Mouse (Mus musculus) forebrain, embryonic 10.5 days (tissue): ENCODE results near the gene Rgp1. TPM values are rescaled to one million over a fixed set of nuclear protein-coding genes. Genes with fewer than 3 reads are reported as not detected.
A peak's percentile ranks its signal among the peaks of the same experiment; 100 is the strongest.

Source experiments
- DNase-seq: peaks from one replicate; pipeline ENCODE4 v3.0.0-alpha.2; 2017; ENCODE audit warnings: low spot score; ENCODE audit errors: extremely low spot score
- H3K27ac ChIP-seq: fragments of 300-500 bp; sonication (generic); 2 replicates; pipeline ENCODE4 v1.5.1; 2016; ENCODE audit warnings: mild to moderate bottlenecking
- H3K27me3 ChIP-seq: fragments of 300-500 bp; sonication (generic); 2 replicates; pipeline ENCODE4 v1.6.1; 2016; ENCODE audit warnings: mild to moderate bottlenecking; ENCODE audit not compliant: poor library complexity, severe bottlenecking
- H3K36me3 ChIP-seq: fragments of 300-500 bp; sonication (generic); replicated peaks from 2 replicates; pipeline ENCODE4 v1.6.1; 2016; ENCODE audit warnings: mild to moderate bottlenecking, moderate library complexity
- H3K4me1 ChIP-seq: fragments of 300-500 bp; sonication (generic); 2 replicates; pipeline ENCODE4 v1.6.1; 2016
- H3K4me3 ChIP-seq: fragments of 300-500 bp; sonication (generic); 2 replicates; pipeline ENCODE4 v1.5.1; 2016; ENCODE audit warnings: mild to moderate bottlenecking, moderate library complexity
- H3K9me3 ChIP-seq: fragments of 300-500 bp; sonication (generic); 2 replicates; pipeline ENCODE4 v1.6.1; 2016; ENCODE audit warnings: mild to moderate bottlenecking, moderate library complexity
- WGBS: fragments of 180-500 bp; shearing (Covaris S2); methylation state at CpG from one replicate; pipeline ENCODE4 v1.1.7; 2016; 5-methylcytosine and 5-hydroxymethylcytosine counted together
- polyA plus RNA-seq: library from polyadenylated mRNA; unstranded; fragments of >200 nt; fragmentation: Nextera tagmentation; extraction: Ambion mirVana; gene quantifications from 2 replicates; pipeline ENCODE4 v1.2.1, GENCODE M21; 2016

Gene Rgp1
- polyA plus RNA-seq, 1 experiment from 2014 or later = 24.2 TPM

DNA sequence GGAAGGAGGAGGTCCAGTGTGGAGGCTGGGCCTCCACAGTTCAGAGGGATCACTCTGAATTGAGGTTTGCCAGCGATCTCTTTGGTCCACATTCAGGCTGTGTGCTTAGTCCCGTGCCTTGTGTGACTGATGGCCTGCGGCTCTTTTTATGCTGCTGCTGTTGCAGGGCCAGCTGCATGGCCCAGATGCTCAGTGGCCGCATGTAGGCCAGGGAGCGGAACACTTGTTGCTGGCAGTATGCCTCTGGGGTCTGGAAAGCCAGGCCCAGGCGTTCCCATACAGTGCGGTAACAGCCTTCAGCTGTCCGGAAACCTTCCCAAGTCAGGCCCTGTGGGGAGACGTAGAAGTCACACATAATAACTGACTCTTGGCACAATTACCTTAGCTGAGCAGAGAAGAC lies 11.4 kb upstream of the Rgp1 start:
- Histone ChIP-seq H3K27ac (no peak overlapping the region), H3K4me1 (peaks cover 16% of the 10 kb centered on the region), H3K36me3 (peaks cover 83% of the 10 kb centered on the region), H3K4me3 (no peak overlapping the region), H3K27me3 (no peaks in the 10 kb centered on the region), H3K9me3 (no peaks in the 10 kb centered on the region)
- 92% methylated on average over 9 of the region's 9 CpGs for WGBS
- no peak for DNase-seq

DNA sequence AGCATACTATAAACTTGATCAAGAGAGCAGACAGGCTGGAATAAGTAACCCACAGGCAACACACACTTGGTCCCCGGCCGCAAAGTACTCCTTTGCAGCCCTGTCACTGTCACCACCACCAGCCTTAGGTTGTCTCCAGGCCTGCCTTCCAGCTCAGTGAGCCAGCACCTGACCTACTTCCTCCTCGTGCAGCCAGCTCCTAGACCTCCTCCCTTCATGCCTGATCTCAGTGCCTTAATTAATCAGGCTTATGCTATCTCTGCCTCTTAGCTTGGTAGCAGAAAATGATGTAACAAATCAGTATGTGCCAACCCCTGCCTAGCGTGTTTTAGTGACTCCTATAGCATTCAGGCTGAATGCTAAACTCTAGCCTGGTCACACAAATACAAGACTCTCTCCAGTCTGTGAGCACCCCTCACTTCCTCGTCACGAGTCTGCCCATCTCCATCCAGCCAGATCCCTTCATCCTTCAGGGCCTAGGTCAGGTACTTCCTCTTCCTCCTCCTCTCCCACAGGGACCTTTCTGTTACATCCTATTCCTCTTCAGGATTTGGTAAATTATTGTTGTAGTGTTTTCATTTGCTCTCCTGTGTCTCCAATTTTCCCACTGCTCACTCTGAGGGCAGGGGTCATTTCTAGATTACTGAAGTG lies 7.0 kb upstream of the Rgp1 start:
- Histone ChIP-seq H3K36me3 (peaks cover 92% of the 10 kb centered on the region), H3K27me3 (no peaks in the 10 kb centered on the region), H3K4me1 (peaks cover 17% of the 10 kb centered on the region), H3K4me3 (no peak overlapping the region), H3K9me3 (no peaks in the 10 kb centered on the region), H3K27ac (no peak overlapping the region)
- DNase-seq = no peak
- WGBS = 89% methylated on average over 6 of the region's 6 CpGs

- H3K27me3 ChIP-seq = no peaks in the 10 kb centered on the region
- no peaks in the 10 kb centered on the region for H3K9me3 ChIP-seq
- H3K4me3 ChIP-seq = no peak overlapping the region
- peaks cover 35% of the 10 kb centered on the region for H3K4me1 ChIP-seq
- no peak overlapping the region for H3K27ac ChIP-seq
- DNase-seq = no peak
- peaks cover 76% of the 10 kb centered on the region for H3K36me3 ChIP-seq
- 92% methylated on average over 4 of the region's 4 CpGs for WGBS
Observed at GRCm38 (mm10) chr4:43573561-43573960, 5.0 kb upstream of the Rgp1 start.

DNA sequence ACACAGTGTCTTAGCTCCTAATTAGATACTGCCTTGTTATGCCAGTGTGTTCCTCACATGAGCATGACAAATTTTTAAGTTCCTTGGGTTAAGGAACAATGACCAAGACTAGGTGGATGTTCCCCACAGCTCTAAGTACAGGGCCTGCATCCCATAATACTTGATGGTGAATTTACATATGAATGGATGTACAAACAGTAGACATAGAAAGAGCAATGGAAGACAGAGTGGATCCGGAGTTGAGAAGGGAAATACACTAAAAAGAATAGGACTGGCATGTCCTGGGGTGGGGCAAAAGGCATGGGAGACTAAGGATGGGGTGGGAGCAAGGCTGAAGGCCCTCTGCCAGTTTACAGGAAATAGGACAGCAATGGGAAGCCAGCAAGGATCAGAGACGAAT lies 3.2 kb upstream of the Rgp1 start:
- H3K9me3 ChIP-seq = no peaks in the 10 kb centered on the region
- H3K4me1 ChIP-seq = peaks cover 47% of the 10 kb centered on the region
- no peak for DNase-seq
- WGBS = 73% methylated on average over 2 of the region's 2 CpGs
- H3K4me3 ChIP-seq = peak overlapping the region; percentile 9; the same call in 1 of the 2 replicates
- H3K36me3 ChIP-seq = peaks cover 61% of the 10 kb centered on the region
- no peaks in the 10 kb centered on the region for H3K27me3 ChIP-seq
- H3K27ac ChIP-seq = no peak overlapping the region

DNA sequence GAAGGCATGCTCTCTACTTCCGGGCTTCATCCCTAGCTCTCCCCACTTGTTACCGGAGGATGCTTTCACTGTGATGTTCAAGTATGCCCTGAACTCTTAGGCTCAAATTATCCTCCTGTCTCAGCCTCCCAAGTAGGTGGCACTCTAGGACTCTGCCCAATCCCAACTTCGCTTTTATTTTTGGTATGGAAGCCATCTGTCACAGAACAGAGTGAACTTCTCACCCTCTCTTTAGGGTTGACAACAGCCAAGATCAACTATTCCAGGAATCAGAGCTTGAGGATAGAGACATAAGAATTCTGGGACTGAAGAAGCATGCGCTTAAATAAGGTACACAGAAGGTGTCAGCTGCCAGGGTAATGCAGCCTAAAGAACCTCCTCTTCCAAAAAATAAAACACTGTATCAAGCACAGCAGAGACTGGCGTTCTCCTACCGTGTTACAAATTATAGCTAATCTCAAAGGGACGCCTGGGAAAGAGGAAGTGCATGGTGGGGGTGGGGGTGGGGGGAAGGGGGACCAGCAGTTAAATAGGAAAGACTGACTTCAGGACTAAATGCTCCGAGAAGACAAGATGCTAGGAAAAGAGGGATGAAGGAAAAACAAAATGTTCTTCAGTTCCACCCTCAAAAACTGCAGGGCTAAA lies 1.2 kb upstream of the Rgp1 start:
- 60% methylated on average over 8 of the region's 8 CpGs for WGBS
- Histone ChIP-seq H3K4me1 (peaks cover 48% of the 10 kb centered on the region), H3K27me3 (no peaks in the 10 kb centered on the region), H3K36me3 (peaks cover 61% of the 10 kb centered on the region), H3K4me3 (peak overlapping the region; percentile 96), H3K9me3 (no peaks in the 10 kb centered on the region), H3K27ac (no peak overlapping the region)
- no peak for DNase-seq

GRCm38 (mm10) chr4:43579256-43579655 lies 741 bp downstream of the Rgp1 start:
- Histone ChIP-seq H3K4me1 (peaks cover 51% of the 10 kb centered on the region), H3K36me3 (peaks cover 61% of the 10 kb centered on the region)
- no peak for DNase-seq

GRCm38 (mm10) chr4:43579731-43580130 lies 1.2 kb downstream of the Rgp1 start:
- Histone ChIP-seq H3K9me3 (no peaks in the 10 kb centered on the region), H3K27me3 (no peaks in the 10 kb centered on the region), H3K4me1 (peaks cover 55% of the 10 kb centered on the region), H3K4me3 (peak overlapping the region; percentile 96), H3K36me3 (peaks cover 62% of the 10 kb centered on the region), H3K27ac (no peak overlapping the region)
- DNase-seq = no peak
- 89% methylated on average over 6 of the region's 6 CpGs for WGBS

More at GRCm38 (mm10) chr4:43579256-43579655, 741 bp downstream of the Rgp1 start:
- Histone ChIP-seq H3K27ac (peak overlapping the region; percentile 94), H3K9me3 (no peaks in the 10 kb centered on the region), H3K4me3 (peak overlapping the region; percentile 96), H3K27me3 (no peaks in the 10 kb centered on the region)
- WGBS = 10% methylated on average over 10 of the region's 10 CpGs

GRCm38 (mm10) chr4:43580721-43581120 lies 2.2 kb downstream of the Rgp1 start:
- no peak for DNase-seq
- Histone ChIP-seq H3K27me3 (no peaks in the 10 kb centered on the region), H3K4me3 (no peak overlapping the region), H3K27ac (no peak overlapping the region), H3K9me3 (no peaks in the 10 kb centered on the region), H3K36me3 (peaks cover 55% of the 10 kb centered on the region), H3K4me1 (peaks cover 55% of the 10 kb centered on the region)
- WGBS = 95% methylated on average over 5 of the region's 5 CpGs

- Histone ChIP-seq H3K9me3 (no peaks in the 10 kb centered on the region), H3K36me3 (peaks cover 51% of the 10 kb centered on the region), H3K4me1 (peaks cover 56% of the 10 kb centered on the region), H3K27me3 (no peaks in the 10 kb centered on the region), H3K27ac (no peak overlapping the region), H3K4me3 (no peak overlapping the region)
- 94% methylated on average over 12 of the region's 12 CpGs for WGBS
- DNase-seq = no peak
Observed at GRCm38 (mm10) chr4:43581381-43581780, 2.9 kb downstream of the Rgp1 start.

DNA sequence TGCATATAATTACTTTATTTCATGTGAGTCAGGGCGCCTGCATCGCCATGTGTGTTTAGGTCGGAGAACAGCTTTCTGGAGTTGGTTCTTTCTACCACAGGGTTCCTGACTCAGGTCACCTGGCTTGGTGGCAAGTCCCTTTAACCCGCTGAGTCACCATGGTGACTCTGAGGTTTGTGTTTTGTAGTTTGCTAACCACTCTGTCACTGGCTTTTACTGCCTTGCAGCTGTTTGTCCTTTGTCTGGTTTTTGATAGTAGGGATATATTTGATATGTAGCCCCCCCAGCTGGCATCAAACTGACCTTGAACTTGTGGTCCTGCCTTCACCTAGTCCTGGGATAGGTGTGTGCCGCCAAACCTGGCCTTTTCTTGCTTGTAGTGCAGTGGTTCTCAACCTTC lies 3.7 kb downstream of the Rgp1 start:
- H3K4me1 ChIP-seq = peaks cover 49% of the 10 kb centered on the region
- no peaks in the 10 kb centered on the region for H3K27me3 ChIP-seq
- H3K27ac ChIP-seq = no peak overlapping the region
- peaks cover 47% of the 10 kb centered on the region for H3K36me3 ChIP-seq
- DNase-seq = no peak
- WGBS = 92% methylated on average over 5 of the region's 5 CpGs
- H3K9me3 ChIP-seq = no peaks in the 10 kb centered on the region
- H3K4me3 ChIP-seq = no peak overlapping the region

GRCm38 (mm10) chr4:43583421-43583820 lies 4.9 kb downstream of the Rgp1 start:
- no peak overlapping the region for H3K27ac ChIP-seq
- H3K36me3 ChIP-seq = peaks cover 47% of the 10 kb centered on the region
- no peaks in the 10 kb centered on the region for H3K9me3 ChIP-seq
- WGBS = 81% methylated on average over 7 of the region's 7 CpGs
- H3K4me3 ChIP-seq = no peak overlapping the region
- H3K4me1 ChIP-seq = peaks cover 39% of the 10 kb centered on the region
- no peak for DNase-seq
- no peaks in the 10 kb centered on the region for H3K27me3 ChIP-seq

DNA sequence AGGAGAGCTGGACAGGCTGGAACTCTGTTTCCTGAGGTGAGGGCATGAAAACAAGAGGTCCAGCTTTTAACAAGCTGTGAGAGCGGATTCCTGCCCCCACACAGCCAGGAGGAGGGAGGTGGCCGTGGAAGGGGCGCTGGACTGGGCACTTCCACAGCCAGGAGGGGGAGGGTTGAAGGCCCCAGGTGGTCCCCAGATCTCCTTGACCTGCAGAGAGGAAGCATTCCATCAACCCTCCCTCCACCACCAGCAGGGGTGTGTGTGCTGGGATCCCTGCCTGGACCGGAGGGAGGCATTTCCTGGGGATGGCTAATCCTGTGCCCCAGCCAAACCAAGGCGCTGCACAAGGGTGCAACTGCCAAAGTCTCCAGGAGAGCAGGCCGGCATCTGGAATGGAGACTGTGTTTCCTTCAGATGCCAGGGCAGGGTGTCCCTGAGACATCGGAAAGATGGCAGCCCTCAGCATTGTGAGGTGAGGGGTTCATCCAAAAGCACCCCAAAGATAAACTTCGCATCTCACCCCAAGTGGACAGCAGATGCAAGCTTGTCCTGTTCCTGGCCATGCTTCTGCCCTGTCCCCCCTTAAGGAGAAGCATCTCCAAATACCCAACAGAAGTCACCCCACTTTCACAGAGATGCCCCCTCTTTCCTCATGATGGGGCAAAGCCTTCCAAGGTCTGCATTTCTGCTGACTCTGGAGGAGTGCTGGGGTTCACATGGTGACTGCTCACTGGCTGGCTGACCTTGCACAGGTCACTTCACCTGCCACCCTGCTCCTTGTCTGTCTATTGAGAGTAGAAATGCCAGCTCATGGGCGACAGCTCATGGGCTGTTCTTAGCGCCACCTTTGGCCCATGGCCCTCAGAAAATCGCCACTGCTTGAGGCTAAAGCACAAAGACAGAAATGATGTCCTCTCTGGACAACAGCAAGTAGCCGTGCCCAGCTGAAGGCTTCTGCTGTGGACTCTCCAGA lies 6.2 kb downstream of the Rgp1 start, which contains the start of gene Msmp:
TSS of gene Msmp (minus strand) at position 51 of the 973 bp plus-strand sequence.
- Histone ChIP-seq H3K27ac (0 out of 2 replicates have a peak within 1 kb of the TSS, but pooled peaks have one; percentile 11), H3K36me3 (peaks cover 47% of the 10 kb centered on the region), H3K9me3 (no peaks in the 10 kb centered on the region), H3K4me3 (no peak within 1 kb of the TSS), H3K4me1 (peaks cover 33% of the 10 kb centered on the region), H3K27me3 (no peaks in the 10 kb centered on the region)
- 67% methylated on average over 12 of the region's 12 CpGs for WGBS
- no peak for DNase-seq
